Mouse (Mus musculus) spleen, adult 12 weeks (tissue): Measurements from ENCODE around the gene Aph1a.
"Not testable (repeated sequence)": the region's sequence is repeated elsewhere in the genome, so short reads cannot be mapped to it uniquely, and the experiment has no call there.

ENCODE experiments used
- DNase-seq: peaks from one replicate; pipeline ENCODE4 v3.0.0; 2022; ENCODE audit warnings: low spot score

Aph1a gene

DNA sequence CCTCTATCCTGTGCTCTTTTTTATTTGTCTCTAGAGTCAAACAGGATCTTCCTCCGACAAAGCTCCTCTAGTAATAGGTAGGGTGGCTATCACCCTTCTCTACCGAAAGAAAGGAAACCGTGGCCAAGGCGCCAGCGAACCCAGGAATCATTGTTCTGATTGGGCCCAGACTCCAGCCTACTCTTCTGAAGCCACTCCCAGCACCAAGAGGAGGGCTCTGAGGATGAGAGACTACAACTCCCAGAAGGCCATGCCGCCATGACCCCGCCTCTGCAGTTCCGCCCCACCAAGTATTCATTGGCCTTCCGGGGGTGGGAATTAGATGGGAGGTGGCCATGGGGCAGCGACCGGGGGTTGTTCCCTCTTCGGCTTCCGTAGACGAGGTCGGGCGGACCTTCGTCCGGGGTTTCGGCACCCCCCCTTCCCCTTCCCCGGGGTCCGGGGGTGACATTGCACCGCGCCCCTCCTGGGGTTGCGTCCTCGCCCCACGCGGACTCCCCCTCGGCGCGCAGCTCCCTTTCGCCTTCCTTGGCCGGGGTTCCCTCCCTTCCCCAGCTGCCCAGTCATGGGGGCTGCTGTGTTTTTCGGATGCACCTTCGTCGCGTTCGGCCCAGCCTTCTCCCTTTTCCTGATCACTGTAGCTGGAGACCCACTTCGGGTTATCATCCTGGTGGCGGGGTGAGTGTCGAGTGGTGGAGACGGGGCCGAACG, at the start of gene Aph1a:
Gene Aph1a (plus strand): TSS at position 364 of the 711 bp plus-strand sequence.
- peak; percentile 90 for DNase-seq

GRCm38 (mm10) chr3:95850611-95851010, 43.2 kb upstream of the Aph1a start:
- no peak for DNase-seq

DNA sequence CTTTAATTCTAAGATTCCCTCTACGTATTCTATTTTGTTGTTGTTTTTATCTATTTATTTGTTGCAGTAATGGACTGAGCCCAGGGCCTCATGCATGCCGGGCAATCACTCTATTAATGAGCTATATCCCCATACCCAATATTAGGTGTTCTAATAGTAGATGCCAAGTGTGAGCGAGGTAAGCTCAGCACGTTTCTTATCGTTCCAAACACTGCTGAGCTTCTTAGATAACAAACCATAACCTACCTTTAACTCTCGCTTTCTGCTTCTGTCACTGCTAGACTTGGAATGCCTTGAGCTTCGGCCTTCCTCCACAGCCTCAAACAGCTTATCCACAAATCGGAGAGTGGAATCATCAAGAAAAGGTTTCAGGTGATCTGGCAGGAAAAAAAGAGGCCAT, 42.5 kb upstream of the Aph1a start:
- DNase-seq, result no peak

- DNase-seq, result peak; percentile 90
Observed at GRCm38 (mm10) chr3:95855502-95856089, 38.2 kb upstream of the Aph1a start, which contains the start of gene Prpf3. Prpf3 (minus strand) TSS chr3:95855885.

- DNase-seq, result no peak
Observed at GRCm38 (mm10) chr3:95856115-95856514, 37.7 kb upstream of the Aph1a start.

- DNase-seq, result not testable (repeated sequence)
Observed at GRCm38 (mm10) chr3:95857050-95857449, 36.7 kb upstream of the Aph1a start.

DNA sequence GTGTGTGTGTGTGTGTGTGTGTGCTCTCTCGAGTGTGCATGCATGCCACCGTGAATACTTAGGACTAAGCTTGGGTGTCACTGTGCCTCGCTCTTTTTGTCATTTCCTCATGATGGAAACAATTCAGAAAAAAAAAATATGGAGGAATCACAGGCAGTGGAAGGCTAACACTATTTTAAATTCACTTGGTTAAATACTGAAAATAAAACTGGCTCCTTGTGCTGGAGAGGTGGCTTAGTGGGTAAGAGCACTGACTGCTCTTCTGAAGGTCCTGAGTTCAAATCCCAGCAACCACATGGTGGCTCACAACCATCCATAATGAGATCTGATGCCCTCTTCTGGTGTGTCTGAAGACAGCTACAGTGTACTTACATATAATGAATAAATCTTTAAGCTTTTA, 35.5 kb upstream of the Aph1a start:
- DNase-seq, result not testable (repeated sequence)

- no peak for DNase-seq
Observed at GRCm38 (mm10) chr3:95860323-95860722, 33.4 kb upstream of the Aph1a start.

DNA sequence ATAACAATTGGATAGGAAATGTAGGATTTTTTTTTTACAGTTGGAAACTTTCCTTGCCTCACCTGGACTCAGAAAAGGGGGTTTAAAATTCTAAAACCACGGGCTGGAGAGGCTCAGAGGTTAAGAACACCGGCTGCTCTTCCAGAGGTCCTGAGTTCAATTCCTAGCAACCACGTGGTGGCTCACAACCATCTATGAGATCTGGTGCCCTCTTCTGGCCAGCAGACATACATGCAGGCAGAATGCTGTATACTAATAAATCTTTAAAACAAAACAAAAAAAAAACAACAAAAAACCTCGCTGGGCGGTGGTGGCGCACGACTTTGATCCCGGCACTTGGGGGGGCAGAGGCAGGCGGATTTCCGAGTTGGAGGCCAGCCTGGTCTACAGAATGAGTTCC, 32.6 kb upstream of the Aph1a start:
- no peak for DNase-seq

DNA sequence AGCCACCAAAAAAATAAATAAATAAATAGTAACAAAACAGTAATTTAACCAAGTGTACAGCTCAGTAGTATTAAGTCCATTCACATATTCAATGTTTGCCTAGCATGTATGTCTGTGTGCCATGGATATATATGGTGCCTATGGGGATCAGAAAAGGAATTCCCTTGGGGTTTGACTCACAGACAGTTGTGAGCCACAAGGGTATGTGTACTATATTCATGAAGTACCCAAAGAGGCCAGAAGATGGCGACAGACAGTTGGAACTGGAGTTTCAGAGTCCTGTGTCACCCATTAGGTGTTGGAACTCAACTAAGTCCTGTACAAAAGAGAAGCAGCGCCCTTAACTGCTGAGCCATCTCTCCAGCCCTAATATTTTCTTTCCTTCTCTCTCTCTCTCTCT, 32.0 kb upstream of the Aph1a start:
- DNase-seq, result peak; percentile 53

DNA sequence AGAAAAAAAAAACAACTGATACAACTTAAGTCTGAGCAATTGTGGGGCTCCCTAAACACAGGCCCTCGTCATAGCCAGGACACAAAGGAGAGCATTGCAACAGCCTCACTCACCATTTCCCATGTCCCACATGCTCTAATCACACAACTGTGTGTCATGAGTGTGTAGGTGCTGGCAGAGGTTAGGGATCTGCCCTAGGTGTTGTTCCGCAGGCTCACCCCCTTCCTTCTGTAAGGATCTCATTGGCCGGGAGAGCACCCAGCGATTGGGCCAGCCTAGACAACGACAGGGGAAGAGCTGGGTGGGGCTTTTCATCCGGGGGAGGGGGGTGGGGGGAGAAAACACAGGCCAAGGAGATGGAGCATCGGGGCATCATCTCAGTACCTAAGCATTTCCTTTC, 30.2 kb upstream of the Aph1a start:
- DNase-seq, result no peak

DNA sequence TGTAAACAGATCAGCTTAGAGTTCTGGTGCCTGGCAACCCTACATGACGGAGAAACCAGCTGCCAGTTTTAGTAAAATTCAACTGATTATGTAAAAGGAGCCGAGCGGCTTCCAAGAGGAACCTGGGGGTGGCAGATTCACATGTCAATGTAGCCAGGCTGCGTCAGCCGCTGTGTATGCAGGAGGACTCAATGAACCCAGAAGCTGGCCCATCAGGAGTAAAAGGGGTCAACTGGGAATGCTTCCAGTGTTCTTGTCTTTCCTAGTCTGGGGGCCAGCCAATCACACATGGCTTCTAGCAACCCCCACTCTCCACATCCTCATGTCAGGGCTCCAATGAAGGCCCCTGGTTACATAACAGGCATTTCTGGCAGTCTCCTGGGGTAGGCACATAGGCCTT, 28.7 kb upstream of the Aph1a start:
- DNase-seq, result no peak

- DNase-seq, result no peak
Observed at GRCm38 (mm10) chr3:95865571-95865970, 28.2 kb upstream of the Aph1a start.

DNA sequence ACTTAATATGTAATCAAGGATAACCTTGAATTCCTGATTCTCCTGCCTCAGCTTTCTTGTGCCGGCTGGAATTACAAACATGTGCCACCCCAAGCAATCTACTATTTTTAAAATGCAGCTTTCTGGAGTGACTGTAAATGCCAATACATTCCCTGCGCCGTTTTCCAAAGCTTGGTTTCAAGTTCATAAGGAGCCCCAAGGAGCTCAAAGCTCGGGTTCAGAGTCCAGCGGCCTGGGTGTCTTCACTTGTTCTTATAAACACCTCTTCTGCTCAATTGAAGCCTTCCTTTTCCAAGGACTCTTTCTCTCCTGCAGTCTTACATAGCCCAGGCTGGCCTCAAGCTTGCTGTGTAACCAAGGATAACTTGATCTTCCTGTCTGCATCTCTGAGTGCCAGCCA, 27.7 kb upstream of the Aph1a start:
- DNase-seq, result no peak

GRCm38 (mm10) chr3:95867408-95867807, 26.4 kb upstream of the Aph1a start:
- no peak for DNase-seq

GRCm38 (mm10) chr3:95870976-95871375, 22.8 kb upstream of the Aph1a start:
- DNase-seq, result no peak

- peak; percentile 69 for DNase-seq
Observed at GRCm38 (mm10) chr3:95871392-95871867, 22.3 kb upstream of the Aph1a start, which contains the start of gene Mrps21. Mrps21 (minus strand) TSS chr3:95871519.

- DNase-seq, result no peak
Observed at GRCm38 (mm10) chr3:95872048-95872447, 21.7 kb upstream of the Aph1a start.

GRCm38 (mm10) chr3:95879063-95879462, 14.7 kb upstream of the Aph1a start:
- DNase-seq, result no peak

DNA sequence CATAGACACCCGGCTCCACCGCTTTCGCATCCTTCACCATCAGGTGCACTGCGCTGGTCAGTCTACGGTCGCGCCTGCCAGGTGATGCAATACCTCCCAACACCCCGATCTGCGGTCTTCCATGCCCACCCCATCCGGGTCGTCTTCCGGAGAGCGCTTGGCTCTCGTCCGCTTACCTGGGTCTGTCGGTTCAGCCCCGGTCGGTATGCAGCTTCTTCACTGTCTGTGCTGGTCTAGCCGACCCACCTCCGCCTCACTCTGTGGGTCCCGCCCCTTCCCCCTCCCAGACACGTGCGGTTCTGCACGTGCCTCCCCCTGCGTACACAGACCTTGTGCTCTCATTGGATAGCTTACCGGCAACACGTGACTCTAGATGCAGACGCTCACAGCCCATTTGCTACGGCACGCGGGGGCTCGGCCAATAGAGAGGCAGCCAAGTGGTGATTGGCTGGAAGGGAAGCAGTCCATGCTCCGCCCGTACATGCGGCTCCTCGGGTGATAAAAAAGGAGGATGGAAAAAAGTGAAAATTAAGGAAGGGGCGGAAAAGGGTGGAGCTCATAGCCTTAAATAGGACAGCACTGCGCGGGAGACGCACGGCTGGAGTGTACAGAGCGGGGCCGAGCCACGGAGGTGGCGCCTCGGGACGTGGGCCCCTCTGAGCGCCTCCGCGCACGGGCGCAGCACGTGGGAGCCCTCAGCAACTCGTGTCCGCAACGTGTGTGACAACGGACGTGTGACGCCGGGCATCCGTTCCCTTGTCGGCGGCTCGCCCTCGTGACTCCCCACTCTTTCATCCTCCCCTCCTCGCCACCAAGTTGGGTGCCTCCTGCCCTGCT, 11.6 kb upstream of the Aph1a start, which contains the start of gene Ciart:
Gene Ciart (minus strand): TSS at position 273 of the 837 bp plus-strand sequence.
- DNase-seq, result peak; percentile 74

DNA sequence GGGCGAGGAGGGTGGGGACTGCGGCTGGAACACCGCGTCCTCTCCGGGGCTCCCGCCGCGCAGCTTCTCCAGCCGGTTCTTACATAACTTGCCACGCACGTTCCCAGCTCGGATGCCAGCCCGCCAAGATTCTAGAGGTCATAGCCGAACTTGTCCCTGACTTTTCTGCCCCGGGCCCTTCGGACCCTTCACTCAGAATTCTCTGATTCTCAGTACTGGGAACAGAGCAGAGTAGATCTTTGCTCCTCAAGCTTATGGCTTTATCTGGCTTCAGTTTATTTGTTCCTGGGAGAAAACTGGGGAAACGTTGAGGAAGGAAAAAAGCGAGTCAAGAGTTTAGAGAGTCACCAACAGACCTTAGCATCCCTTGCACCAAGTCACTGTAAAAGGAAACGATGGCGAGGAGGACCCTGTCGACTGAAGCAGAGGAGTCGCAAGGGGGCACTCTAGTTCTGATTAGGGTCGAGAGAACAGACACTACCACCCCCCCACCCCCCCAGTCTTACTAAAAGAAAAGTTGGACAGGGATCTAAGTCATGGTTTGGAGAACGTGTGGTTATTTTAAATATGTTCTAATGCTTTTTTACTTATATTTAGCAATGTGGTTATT, 10.8 kb upstream of the Aph1a start:
- no peak for DNase-seq

DNA sequence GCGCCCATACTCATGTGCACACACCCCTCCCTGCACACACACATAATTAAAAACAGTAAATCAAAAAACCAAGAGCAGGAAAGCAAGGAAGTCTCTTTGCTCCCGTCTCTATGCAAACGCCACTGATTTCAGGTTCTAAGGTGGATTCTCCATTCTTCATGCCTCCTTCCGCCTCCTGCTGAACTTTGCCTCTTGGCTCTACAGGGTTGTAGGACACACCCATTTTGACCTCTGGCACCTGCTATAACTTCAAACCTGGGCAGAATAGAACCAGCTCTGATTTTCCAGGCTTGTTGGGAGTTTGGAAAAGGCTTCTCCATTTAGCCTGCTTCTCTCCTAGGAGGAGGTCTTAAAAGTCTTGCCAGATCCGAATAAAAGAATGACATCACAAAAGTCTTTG, 9.4 kb upstream of the Aph1a start:
- no peak for DNase-seq
